Mouse (Mus musculus): ENCODE measurements around the gene Osm. TPM values are rescaled to one million over a fixed set of nuclear protein-coding genes. Genes with fewer than 3 reads are reported as not detected.

Osm gene
- polyA plus RNA-seq, 1 experiment, result 0.52 TPM

- Histone ChIP-seq H3K9me3 (replicated peaks; ENCODE audit: control insufficient read depth, insufficient read depth, low read length, poor library complexity, severe bottlenecking) (no peaks in the 10 kb centered on the region), H3K9ac (ENCODE audit: low read depth, poor library complexity, severe bottlenecking) (no peak overlapping the region), H3K4me1 (ENCODE audit: control insufficient read depth, insufficient read depth, low read length) (peaks cover 14% of the 10 kb centered on the region), H3K36me3 (ENCODE audit: control insufficient read depth, insufficient read depth, low read length, poor library complexity, severe bottlenecking) (no peaks in the 10 kb centered on the region), H3K27me3 (ENCODE audit: control insufficient read depth, insufficient read depth, low read length, poor library complexity, severe bottlenecking) (no peaks in the 10 kb centered on the region), H3K27ac (ENCODE audit: insufficient read depth, low read length) (no peak overlapping the region), H3K4me3 (ENCODE audit: low read depth, low read length) (no peak overlapping the region)
- no peak for TF ChIP-seq POLR2A (IDR thresholded peaks at IDR 0.05; ENCODE audit: insufficient read depth, low read length)
- TF ChIP-seq CTCF (IDR thresholded peaks at IDR 0.05; ENCODE audit: low read depth, low read length), result no peak
- TF ChIP-seq EP300 (IDR thresholded peaks at IDR 0.05; ENCODE audit: insufficient read depth, low read depth, low read length), result no peak
These were observed 26.6 kb downstream of the Osm start for GRCm38 (mm10) chr11:4262847-4263246.

DNA sequence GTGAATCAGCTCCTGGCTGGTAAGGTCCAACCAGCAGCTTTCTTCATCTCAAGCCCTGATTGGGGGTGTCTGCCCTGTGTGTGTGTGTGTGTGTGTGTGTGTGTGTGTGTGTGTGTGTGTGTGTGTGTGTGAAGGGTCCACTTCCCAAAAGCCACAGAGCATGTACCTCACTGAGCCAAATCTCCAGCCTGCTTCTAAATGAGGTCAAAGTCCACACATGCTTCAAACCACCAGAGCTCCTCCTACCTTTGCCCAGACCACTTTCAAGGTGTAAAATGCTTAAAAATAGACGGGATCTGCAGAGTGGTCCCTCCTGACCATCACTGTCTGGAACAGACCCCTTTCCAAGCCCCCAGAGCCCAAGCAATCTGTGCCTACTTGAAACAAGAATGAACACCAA lies 27.1 kb downstream of the Osm start:
- Histone ChIP-seq H3K27me3 (ENCODE audit: control insufficient read depth, insufficient read depth, low read length, poor library complexity, severe bottlenecking) (no peaks in the 10 kb centered on the region), H3K36me3 (ENCODE audit: control insufficient read depth, insufficient read depth, low read length, poor library complexity, severe bottlenecking) (no peaks in the 10 kb centered on the region), H3K27ac (ENCODE audit: insufficient read depth, low read length) (no peak overlapping the region), H3K9me3 (replicated peaks; ENCODE audit: control insufficient read depth, insufficient read depth, low read length, poor library complexity, severe bottlenecking) (no peaks in the 10 kb centered on the region), H3K9ac (ENCODE audit: low read depth, poor library complexity, severe bottlenecking) (no peak overlapping the region), H3K4me3 (ENCODE audit: low read depth, low read length) (no peak overlapping the region), H3K4me1 (ENCODE audit: control insufficient read depth, insufficient read depth, low read length) (peaks cover 14% of the 10 kb centered on the region)
- TF ChIP-seq POLR2A (IDR thresholded peaks at IDR 0.05; ENCODE audit: insufficient read depth, low read length) (no peak), CTCF (IDR thresholded peaks at IDR 0.05; ENCODE audit: low read depth, low read length) (no peak), EP300 (IDR thresholded peaks at IDR 0.05; ENCODE audit: insufficient read depth, low read depth, low read length) (no peak)

GRCm38 (mm10) chr11:4264066-4264465 lies 27.8 kb downstream of the Osm start:
- no peaks in the 10 kb centered on the region for H3K9me3 ChIP-seq (replicated peaks; ENCODE audit: control insufficient read depth, insufficient read depth, low read length, poor library complexity, severe bottlenecking)
- TF ChIP-seq EP300 (IDR thresholded peaks at IDR 0.05; ENCODE audit: insufficient read depth, low read depth, low read length), result no peak
- no peak for TF ChIP-seq CTCF (IDR thresholded peaks at IDR 0.05; ENCODE audit: low read depth, low read length)
- no peak for TF ChIP-seq POLR2A (IDR thresholded peaks at IDR 0.05; ENCODE audit: insufficient read depth, low read length)
- no peak overlapping the region for H3K9ac ChIP-seq (ENCODE audit: low read depth, poor library complexity, severe bottlenecking)
- H3K4me3 ChIP-seq (ENCODE audit: low read depth, low read length), result no peak overlapping the region
- H3K27ac ChIP-seq (ENCODE audit: insufficient read depth, low read length), result no peak overlapping the region
- H3K36me3 ChIP-seq (ENCODE audit: control insufficient read depth, insufficient read depth, low read length, poor library complexity, severe bottlenecking), result peaks cover 2% of the 10 kb centered on the region
- no peaks in the 10 kb centered on the region for H3K27me3 ChIP-seq (ENCODE audit: control insufficient read depth, insufficient read depth, low read length, poor library complexity, severe bottlenecking)
- H3K4me1 ChIP-seq (ENCODE audit: control insufficient read depth, insufficient read depth, low read length), result peaks cover 14% of the 10 kb centered on the region

- no peaks in the 10 kb centered on the region for H3K9me3 ChIP-seq (replicated peaks; ENCODE audit: control insufficient read depth, insufficient read depth, low read length, poor library complexity, severe bottlenecking)
- no peak for TF ChIP-seq POLR2A (IDR thresholded peaks at IDR 0.05; ENCODE audit: insufficient read depth, low read length)
- TF ChIP-seq CTCF (IDR thresholded peaks at IDR 0.05; ENCODE audit: low read depth, low read length), result no peak
- TF ChIP-seq EP300 (IDR thresholded peaks at IDR 0.05; ENCODE audit: insufficient read depth, low read depth, low read length), result no peak
- peak overlapping the region; percentile 78 for H3K9ac ChIP-seq (ENCODE audit: low read depth, poor library complexity, severe bottlenecking)
- H3K27ac ChIP-seq (ENCODE audit: insufficient read depth, low read length), result peak overlapping the region; percentile 44
- peaks cover 10% of the 10 kb centered on the region for H3K4me1 ChIP-seq (ENCODE audit: control insufficient read depth, insufficient read depth, low read length)
- H3K4me3 ChIP-seq (ENCODE audit: low read depth, low read length), result peak overlapping the region; percentile 67
- peaks cover 7% of the 10 kb centered on the region for H3K36me3 ChIP-seq (ENCODE audit: control insufficient read depth, insufficient read depth, low read length, poor library complexity, severe bottlenecking)
- no peaks in the 10 kb centered on the region for H3K27me3 ChIP-seq (ENCODE audit: control insufficient read depth, insufficient read depth, low read length, poor library complexity, severe bottlenecking)
These were observed 30.3 kb downstream of the Osm start for GRCm38 (mm10) chr11:4266271-4267201.

DNA sequence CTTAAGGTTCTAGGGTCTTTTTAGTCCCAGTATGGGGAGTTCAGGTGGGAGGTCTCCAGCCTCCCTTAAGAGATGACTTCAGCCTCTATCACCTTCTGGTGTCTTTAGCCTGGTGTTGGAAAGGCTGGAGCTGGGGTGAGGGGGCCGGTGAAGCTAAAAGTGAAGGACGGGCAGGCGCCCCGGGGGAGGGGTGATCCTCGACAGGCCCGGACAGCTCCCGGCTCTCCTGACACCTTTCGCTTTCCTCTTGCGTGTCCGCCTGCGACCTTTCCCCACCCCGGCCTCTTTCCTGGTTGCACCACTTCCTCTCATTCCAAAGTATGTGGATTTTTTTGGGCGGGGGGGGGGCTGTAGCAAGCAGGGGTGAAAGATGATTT lies 31.0 kb downstream of the Osm start:
- Histone ChIP-seq H3K4me3 (ENCODE audit: low read depth, low read length) (peak overlapping the region; percentile 67), H3K9me3 (replicated peaks; ENCODE audit: control insufficient read depth, insufficient read depth, low read length, poor library complexity, severe bottlenecking) (no peaks in the 10 kb centered on the region), H3K4me1 (ENCODE audit: control insufficient read depth, insufficient read depth, low read length) (peaks cover 7% of the 10 kb centered on the region), H3K27me3 (ENCODE audit: control insufficient read depth, insufficient read depth, low read length, poor library complexity, severe bottlenecking) (no peaks in the 10 kb centered on the region), H3K9ac (ENCODE audit: low read depth, poor library complexity, severe bottlenecking) (peak overlapping the region; percentile 78), H3K27ac (ENCODE audit: insufficient read depth, low read length) (peak overlapping the region; percentile 44), H3K36me3 (ENCODE audit: control insufficient read depth, insufficient read depth, low read length, poor library complexity, severe bottlenecking) (peaks cover 7% of the 10 kb centered on the region)
- peak; percentile 74 for TF ChIP-seq EP300 (IDR thresholded peaks at IDR 0.05; ENCODE audit: insufficient read depth, low read depth, low read length)
- TF ChIP-seq POLR2A (IDR thresholded peaks at IDR 0.05; ENCODE audit: insufficient read depth, low read length), result no peak
- no peak for TF ChIP-seq CTCF (IDR thresholded peaks at IDR 0.05; ENCODE audit: low read depth, low read length)

GRCm38 (mm10) chr11:4268500-4268899 lies 32.3 kb downstream of the Osm start:
- H3K9me3 ChIP-seq (replicated peaks; ENCODE audit: control insufficient read depth, insufficient read depth, low read length, poor library complexity, severe bottlenecking), result no peaks in the 10 kb centered on the region
- no peak overlapping the region for H3K9ac ChIP-seq (ENCODE audit: low read depth, poor library complexity, severe bottlenecking)
- no peaks in the 10 kb centered on the region for H3K27me3 ChIP-seq (ENCODE audit: control insufficient read depth, insufficient read depth, low read length, poor library complexity, severe bottlenecking)
- peaks cover 7% of the 10 kb centered on the region for H3K36me3 ChIP-seq (ENCODE audit: control insufficient read depth, insufficient read depth, low read length, poor library complexity, severe bottlenecking)
- TF ChIP-seq POLR2A (IDR thresholded peaks at IDR 0.05; ENCODE audit: insufficient read depth, low read length) (no peak), EP300 (IDR thresholded peaks at IDR 0.05; ENCODE audit: insufficient read depth, low read depth, low read length) (no peak)
- H3K4me1 ChIP-seq (ENCODE audit: control insufficient read depth, insufficient read depth, low read length), result peaks cover 6% of the 10 kb centered on the region
- no peak overlapping the region for H3K27ac ChIP-seq (ENCODE audit: insufficient read depth, low read length)
- no peak overlapping the region for H3K4me3 ChIP-seq (ENCODE audit: low read depth, low read length)

All from ES-Bruce4 (cell line).